Mouse (Mus musculus) layer of hippocampus, adult 11-12 months (tissue): ENCODE results near the gene Myh13.
A peak's percentile ranks its signal among the peaks of the same experiment; 100 is the strongest.

Experiments
- DNase-seq: peaks from one replicate; pipeline ENCODE4 v3.0.0; 2022; ENCODE audit warnings: low spot score

Myh13 gene

DNA sequence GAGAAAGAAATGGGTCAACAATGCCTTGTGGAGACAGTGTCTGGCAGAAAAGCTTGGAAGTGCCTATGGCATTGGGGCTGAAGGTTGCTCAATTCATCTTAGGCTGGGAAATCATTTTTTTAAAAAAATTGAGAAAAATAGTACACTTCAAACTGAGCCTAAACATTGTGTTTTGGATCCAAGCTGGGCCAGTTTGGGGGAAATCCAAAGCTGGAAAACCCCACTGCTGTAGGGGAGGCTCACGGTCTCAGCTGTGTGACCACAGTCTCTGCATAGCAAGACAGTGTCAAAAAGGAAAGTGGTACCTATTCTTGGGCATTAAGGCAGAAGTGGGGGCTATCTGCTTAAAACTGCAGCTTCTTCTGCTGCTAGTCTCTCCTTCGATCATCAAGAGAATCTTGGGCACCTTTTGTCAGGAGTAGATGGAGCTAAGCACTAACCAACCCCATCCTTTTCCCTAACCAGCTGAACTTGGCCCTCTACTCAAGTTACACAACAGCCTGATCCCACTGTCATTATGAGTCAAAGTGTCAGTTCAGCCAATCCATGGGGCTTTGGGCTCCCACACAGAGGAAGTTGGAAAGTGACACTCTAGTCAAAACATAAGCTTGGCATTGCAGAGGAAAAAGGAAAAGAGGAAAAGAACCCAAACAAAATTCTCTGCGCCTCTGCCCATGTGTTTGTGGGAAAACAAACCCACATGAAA lies 69.4 kb downstream of the Myh13 start:
- DNase-seq = no peak

- DNase-seq = no peak
These were observed 70.9 kb downstream of the Myh13 start for GRCm38 (mm10) chr11:67392369-67392768.

DNA sequence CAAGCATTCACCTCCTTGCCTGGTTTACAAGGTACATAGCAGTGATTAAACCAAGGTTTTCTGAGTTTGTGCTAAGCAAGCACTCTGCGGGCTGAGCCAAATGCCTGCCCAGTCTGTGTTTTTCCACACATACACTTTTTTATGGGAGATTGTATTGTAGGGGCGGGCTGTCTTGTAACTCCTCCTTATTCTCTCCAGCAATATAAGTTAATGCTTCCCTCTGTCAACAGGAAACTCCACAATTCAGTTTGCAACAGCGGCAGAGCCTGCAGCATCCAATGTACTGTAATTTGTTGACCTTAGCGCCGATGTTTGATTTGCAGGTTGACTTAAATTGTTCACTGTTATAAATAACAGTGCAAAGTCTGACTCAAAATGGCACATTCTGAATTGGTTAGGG lies 79.5 kb downstream of the Myh13 start:
- DNase-seq = no peak

GRCm38 (mm10) chr11:67414346-67414940 lies 93.0 kb downstream of the Myh13 start:
- peak; percentile 26 for DNase-seq
